Mouse (Mus musculus) adrenal gland, adult (tissue): ENCODE data around the gene Sptbn2.

Experiments
- DNase-seq, 2 experiments: peaks; one replicate each; pipeline ENCODE4 v3.0.0; 2022 to 2023; ENCODE audit warnings: low spot score in 1 of 2; ENCODE audit not compliant: inconsistent age in 2 of 2

Gene Sptbn2

DNA sequence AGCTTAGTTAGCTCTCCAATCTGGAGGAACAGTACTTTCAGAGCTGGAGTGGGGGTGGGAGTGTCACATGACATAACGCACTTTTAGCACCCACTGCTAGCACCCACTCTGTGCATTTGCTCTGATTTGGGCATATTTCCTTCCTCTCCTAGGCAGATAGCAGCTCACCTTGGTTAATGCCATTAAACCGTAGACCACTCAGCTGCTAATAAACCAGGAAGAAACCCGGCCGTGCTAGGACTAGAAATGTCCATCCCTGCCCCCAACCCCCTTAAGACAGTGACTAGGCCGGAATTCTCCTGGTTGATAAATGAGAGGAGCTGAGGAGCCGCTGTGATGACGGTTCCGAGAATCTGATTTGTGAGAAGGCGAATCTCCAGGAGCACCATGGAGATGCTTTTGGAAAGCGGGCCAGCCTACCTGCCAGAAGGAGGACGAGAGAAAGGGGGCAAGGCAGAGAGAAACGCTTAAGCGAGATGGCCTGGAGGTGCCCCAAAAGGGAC lies at the start of gene Sptbn2:
Gene Sptbn2 (plus strand): TSS at position 70 of the 503 bp plus-strand sequence.
- DNase-seq, result no peak

GRCm38 (mm10) chr19:4666815-4667214 lies 44.2 kb upstream of the Sptbn2 start:
- DNase-seq, result no peak

DNA sequence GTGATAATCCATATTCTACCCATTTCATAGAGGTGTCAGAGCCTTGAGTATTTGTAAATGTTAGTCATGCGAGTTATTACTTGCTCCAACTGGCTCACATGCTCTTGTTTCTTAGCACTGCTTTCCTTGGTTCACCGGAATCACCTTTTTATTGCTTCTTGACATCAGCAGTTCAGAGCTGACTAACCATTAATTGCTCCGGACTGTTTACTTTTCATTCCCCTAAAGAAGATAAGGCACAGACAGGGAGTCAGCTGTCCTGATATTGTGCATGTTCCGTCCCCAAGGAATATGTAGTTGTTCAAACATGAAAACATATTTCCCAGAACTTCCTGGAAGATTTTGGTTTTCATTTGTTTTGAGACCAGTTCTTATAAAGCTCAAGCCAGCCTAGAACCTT lies 40.2 kb upstream of the Sptbn2 start:
- DNase-seq, result no peak

DNA sequence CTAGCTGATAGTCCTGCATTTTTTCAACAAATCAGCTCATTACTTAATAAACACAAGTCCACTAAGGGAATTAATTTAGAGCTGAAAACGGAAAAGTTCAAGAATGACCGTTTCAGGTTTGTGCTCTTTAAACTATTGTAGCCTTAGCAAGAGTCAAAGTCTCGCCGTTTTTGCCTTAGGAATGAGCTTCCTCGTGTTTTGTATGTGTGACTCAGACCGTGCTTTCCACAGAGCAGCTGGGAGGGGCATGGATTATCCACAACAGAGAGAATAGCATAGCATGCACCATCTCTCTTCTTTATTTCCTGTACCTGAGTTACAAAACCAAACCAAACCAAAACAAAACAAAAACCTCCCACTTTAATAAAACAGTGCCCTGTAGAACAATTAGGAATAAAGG lies 38.6 kb upstream of the Sptbn2 start:
- peak in 1 of 2 experiments; percentile 32 for DNase-seq

DNA sequence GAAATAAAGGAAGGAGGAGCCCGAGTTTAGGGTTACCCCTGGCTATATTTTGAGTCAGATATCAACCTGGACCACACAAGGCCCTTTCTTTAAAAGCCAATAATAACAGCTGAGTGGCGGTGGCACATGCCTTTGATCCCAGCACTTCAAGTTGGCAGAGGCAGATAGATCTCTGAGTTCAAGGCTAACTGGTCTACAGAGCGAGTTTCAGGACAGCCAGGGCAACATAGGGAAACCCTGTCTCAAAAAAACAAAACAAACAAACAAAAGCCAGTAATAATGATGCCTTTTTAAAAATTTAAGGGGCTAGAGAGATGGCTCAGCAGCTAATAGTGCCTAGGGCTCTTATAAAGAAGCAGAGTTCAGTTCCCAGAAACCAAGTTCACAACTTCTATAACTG lies 16.6 kb upstream of the Sptbn2 start:
- no peak for DNase-seq

GRCm38 (mm10) chr19:4697121-4697520 lies 13.8 kb upstream of the Sptbn2 start:
- no peak for DNase-seq

DNA sequence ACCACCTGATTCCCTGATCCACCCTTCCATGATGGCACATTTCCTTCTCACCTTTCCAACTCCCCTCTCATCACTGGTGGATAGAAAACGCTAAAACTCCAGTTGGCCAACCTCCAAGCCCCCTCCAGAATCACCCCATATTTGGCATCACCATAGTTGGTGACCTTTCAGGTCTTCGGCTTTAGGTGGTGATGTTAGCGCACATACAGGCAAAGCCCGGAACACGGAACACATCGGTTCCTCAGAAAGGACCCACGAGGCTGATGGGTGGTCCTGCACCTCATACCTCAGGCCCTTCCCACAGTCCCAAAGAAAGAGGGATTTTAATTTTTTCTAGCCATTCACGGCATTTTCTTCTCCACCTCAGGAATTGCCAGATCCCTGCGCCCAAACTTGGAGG lies 13.2 kb upstream of the Sptbn2 start:
- no peak for DNase-seq

- peak; percentile 77 to 91 for DNase-seq
Measured at GRCm38 (mm10) chr19:4698205-4698677, 12.7 kb upstream of the Sptbn2 start, which contains the start of gene Gm960. Gene Gm960, minus strand, starts transcription at chr19:4698668.

DNA sequence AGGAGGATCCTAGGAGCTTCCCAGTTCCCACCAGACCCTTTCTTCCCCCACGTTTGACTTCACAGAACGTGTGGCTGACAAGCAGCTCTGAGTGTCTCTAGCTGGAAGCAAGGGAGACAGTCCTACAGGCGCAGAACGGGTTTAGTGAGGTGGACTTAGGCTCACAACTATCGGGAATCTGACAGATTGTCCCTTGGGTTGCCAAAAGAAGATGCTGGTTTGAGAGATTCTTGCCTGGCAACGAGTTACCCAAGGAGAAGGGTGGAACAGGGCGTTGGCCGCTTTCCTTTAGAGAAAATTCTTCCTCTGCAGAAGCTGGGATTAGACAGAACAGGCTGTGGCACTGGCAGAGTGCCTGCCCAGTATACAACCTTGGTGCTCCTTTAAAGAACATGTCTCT lies 12.1 kb upstream of the Sptbn2 start:
- no peak for DNase-seq

GRCm38 (mm10) chr19:4699821-4700220 lies 11.1 kb upstream of the Sptbn2 start:
- no peak for DNase-seq

- no peak for DNase-seq
Measured at GRCm38 (mm10) chr19:4700656-4701055, 10.3 kb upstream of the Sptbn2 start.

DNA sequence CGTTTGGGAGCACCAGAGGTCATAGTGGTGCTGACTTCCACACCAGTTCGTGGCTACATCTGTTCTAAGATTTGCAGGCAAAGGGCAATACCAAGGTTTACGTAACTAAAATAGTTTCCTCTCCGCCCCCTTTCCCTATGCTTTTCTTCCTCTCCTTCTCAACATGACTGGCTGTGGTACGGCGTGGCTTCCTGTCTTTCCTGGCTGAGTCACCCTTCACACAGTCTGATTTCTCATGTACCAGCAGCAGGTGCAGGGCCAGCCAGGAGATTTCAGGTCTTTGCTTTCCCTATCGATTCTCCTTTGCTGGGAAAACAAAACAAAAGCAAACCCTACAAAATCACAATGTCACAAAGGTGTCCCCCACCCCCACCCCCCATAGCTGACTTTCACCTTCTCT lies 9.7 kb upstream of the Sptbn2 start:
- DNase-seq, result no peak

GRCm38 (mm10) chr19:4708765-4709164 lies 2.2 kb upstream of the Sptbn2 start:
- DNase-seq, result no peak

DNA sequence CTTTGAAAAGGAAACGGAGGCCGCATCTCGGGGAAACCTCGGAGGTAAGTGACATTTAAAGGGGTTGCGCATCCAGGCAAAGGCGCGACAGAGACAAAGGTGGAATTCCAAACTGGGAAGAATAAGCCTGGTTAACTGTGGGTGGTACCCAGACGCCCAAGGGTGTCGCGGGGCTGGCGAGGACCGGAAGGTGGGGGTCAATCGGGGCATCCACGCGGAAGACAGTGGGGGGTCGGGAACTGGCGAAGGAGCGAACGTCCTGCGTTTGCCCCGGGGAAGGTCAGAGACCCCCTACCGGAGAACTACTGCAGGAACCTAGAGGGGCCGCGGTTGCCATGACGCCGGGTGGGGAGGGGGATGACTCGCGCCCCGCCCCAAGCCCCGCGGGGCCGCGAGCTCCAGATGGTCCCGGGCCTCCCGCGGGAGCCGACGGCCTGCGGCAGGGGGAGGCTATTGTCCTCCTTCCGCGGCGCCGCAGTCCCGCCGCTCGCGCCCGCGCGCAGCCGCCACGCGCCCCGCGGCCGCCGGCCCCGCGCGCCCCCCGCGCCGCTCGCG lies 711 bp downstream of the Sptbn2 start:
- DNase-seq, result no peak

DNA sequence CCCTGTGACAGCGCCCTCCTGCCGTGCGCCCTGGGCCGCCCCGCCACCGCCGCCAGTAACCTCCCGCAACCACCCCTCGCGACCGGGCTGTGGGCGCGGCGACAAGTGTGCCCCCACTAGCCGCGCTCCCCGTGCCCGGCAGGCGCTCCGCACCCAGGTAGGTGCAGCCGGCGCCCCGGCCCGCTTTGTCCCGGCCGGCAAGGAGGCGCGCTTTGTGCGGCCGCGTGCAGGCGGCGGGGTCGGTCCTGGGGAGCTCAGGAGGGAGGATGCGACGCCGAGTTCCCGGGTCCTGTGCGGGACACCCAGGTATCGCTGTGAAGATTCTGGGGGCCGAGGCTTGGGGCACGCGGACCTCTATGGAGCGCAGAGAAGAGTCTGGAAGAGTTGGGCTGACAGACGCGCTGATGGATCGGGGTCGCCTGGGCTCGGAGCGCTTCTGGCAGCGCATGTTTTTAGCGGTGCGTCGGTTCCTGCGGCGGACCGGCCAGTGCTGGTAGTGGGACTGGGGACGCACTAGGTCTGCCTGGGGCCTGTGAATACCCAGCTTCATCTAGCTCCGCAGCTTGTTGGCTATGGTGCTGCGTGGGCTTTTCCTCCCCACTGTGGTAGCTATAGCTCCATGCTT lies 1.3 kb downstream of the Sptbn2 start:
- peak in 1 of 2 experiments; percentile 35 for DNase-seq

DNA sequence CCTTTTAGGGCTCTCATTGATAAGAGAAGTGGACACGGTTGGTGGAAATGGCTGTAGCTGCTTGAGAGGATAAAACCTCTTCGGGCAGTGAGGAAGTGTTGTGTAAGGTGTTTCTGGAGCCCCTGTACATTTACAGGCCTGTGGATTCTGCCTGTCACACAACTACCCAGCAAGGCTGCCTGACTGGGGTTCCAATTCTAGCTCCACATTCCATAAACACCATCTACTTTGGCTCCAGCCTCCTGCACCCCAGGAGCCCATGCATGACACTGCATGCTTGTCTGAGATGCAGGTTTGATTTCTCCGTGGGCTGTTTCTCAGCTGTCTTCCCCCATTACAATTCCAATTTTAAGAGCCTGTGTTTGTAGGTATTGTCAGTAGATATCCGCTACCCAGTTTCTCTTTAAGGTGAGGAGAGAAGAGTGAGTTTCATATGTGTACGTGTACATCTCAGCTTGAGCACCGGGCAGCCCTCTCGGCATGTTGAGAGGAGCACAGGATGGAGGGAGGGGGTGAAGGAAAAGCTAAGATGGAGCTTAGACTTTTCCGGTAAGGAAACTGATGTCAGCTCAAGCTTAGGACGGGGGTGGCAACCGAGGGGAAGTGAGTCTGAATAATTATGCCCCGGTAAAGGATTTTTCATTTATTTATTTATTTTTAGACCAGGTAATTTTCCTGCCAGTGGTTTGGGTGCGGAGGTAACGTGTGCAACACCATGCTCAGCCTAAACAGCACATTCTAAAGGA lies 2.0 kb downstream of the Sptbn2 start:
- DNase-seq, result no peak

GRCm38 (mm10) chr19:4713886-4714285 lies 2.9 kb downstream of the Sptbn2 start:
- no peak for DNase-seq

- no peak for DNase-seq
Measured at GRCm38 (mm10) chr19:4716756-4717155, 5.8 kb downstream of the Sptbn2 start.

- DNase-seq, result no peak
Measured at GRCm38 (mm10) chr19:4717281-4717680, 6.3 kb downstream of the Sptbn2 start.

DNA sequence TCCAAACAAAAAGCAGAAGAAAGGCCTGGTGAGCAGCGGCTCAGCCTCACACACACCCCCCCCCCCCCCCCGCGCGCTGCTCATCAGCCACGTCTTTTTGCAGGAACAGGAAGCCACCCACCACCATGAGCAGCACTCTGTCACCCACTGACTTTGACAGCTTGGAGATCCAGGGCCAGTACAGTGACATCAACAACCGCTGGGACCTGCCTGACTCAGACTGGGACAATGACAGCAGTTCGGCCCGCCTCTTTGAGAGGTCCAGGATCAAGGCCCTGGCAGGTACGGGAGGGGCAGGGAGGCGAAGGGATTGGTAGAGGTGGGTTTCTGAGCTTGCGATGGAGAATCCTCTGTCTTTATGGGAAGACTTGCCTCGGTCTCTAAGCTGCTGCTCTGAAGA lies 7.7 kb downstream of the Sptbn2 start:
- DNase-seq, result no peak

GRCm38 (mm10) chr19:4719351-4719764 lies 8.4 kb downstream of the Sptbn2 start:
- no peak for DNase-seq

DNA sequence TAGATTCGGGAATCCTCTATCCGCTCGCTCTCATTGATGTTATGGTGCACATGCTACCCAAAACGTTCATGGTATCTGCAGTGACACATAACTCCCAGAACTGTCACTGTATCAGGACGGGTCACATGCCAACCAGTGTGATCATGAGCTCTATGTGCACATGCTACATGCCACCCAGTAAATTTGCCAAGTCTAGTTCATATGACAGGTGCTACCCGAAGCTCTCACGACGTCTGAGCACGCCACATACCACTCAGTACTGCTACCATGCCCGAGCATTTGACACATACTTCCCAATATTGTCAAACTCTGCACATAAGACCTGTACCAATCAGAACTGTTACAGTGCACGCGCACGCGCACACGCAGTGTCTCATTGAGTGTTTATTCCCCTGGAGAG lies 9.1 kb downstream of the Sptbn2 start:
- DNase-seq, result no peak
